Mouse (Mus musculus) limb, embryonic 14.5 days (tissue): ENCODE data around the gene Tspan18. TPM values are rescaled to one million over a fixed set of nuclear protein-coding genes. Genes with fewer than 3 reads are reported as not detected.

ENCODE experiments used
- ATAC-seq: fragments of 200-750 bp; cut with Nextera tagmentation; 2 replicates; pipeline ENCODE4 v1.8.0; 2017; ENCODE audit warnings: low read depth, moderate number of reproducible peaks, moderate TSS enrichment; ENCODE audit not compliant: low FRiP score
- DNase-seq: peaks from one replicate; pipeline ENCODE4 v3.0.0-alpha.2; 2015; ENCODE audit warnings: low spot score
- H3K27ac ChIP-seq: fragments of 300-500 bp; sonication (generic); replicated peaks from 2 replicates; pipeline ENCODE4 v1.5.1; 2014; ENCODE audit warnings: low read depth, mild to moderate bottlenecking, low read length, moderate library complexity, mixed read lengths
- H3K27me3 ChIP-seq: fragments of 300-500 bp; sonication (generic); 2 replicates; pipeline ENCODE4 v1.6.1; 2014; ENCODE audit warnings: low read length, mixed read lengths; ENCODE audit not compliant: control insufficient read depth, insufficient read depth
- H3K36me3 ChIP-seq: fragments of 300-500 bp; sonication (generic); 2 replicates; pipeline ENCODE4 v1.6.1; 2014; ENCODE audit warnings: mild to moderate bottlenecking, low read length, moderate library complexity, mixed read lengths; ENCODE audit not compliant: control insufficient read depth, insufficient read depth
- H3K4me1 ChIP-seq: fragments of 300-500 bp; sonication (generic); 2 replicates; pipeline ENCODE4 v1.6.1; 2014; ENCODE audit warnings: antibody characterized with exemption, low read length, mixed read lengths; ENCODE audit not compliant: control insufficient read depth, insufficient read depth
- H3K4me2 ChIP-seq: fragments of 300-500 bp; sonication (generic); replicated peaks from 2 replicates; pipeline ENCODE4 v1.6.1; 2014; ENCODE audit warnings: low read depth, mild to moderate bottlenecking, low read length, moderate library complexity; ENCODE audit not compliant: severe bottlenecking
- H3K4me3 ChIP-seq: fragments of 300-500 bp; sonication (generic); replicated peaks from 2 replicates; pipeline ENCODE4 v1.5.1; 2014; ENCODE audit warnings: low read length
- H3K9ac ChIP-seq: fragments of 300-500 bp; sonication (generic); 2 replicates; pipeline ENCODE4 v1.6.1; 2014; ENCODE audit warnings: mild to moderate bottlenecking, low read depth, low read length, moderate library complexity; ENCODE audit not compliant: severe bottlenecking
- H3K9me3 ChIP-seq: fragments of 300-500 bp; sonication (generic); 2 replicates; pipeline ENCODE4 v1.6.1; 2016; ENCODE audit warnings: low read length; ENCODE audit not compliant: control insufficient read depth
- POLR2A ChIP-seq: fragments of 200-500 bp; IDR thresholded peaks from 2 replicates; pipeline ENCODE4 v1.8.0; 2012; ENCODE audit warnings: inconsistent platforms, mild to moderate bottlenecking, moderate library complexity, borderline replicate concordance; ENCODE audit not compliant: insufficient read depth, insufficient read length; ENCODE audit errors: extremely low read depth
- WGBS: fragments of 180-500 bp; shearing (Covaris S2); extraction: QIAGEN DNeasy Blood & Tissue Kit; methylation state at CpG from one replicate; pipeline ENCODE4 v1.1.7; 2014; 5-methylcytosine and 5-hydroxymethylcytosine counted together
- polyA plus RNA-seq, 2 experiments: library from polyadenylated mRNA; depleted of rRNA in 1 of 2; stranded (reverse) in 1 of 2; unstranded in 1 of 2; fragments of >200 nt; fragmentation: Nextera tagmentation in 1 of 2; extraction: Ambion mirVana in 1 of 2; gene quantifications; 2 replicates each; pipeline versions ENCODE4 v1.2.1 to v1.2.3; 2012 to 2014

Tspan18 gene
- polyA plus RNA-seq, 2 experiments, result 24.5 to 34.5 TPM

- DNase-seq, result no peak
- no peaks in the 10 kb centered on the region for H3K27me3 ChIP-seq
- H3K4me3 ChIP-seq, result no peak overlapping the region
- H3K9ac ChIP-seq, result no peak overlapping the region
- H3K4me2 ChIP-seq, result no peak overlapping the region
- no peak for ATAC-seq
- TF ChIP-seq POLR2A, result no peak
- no peak overlapping the region; the same call in 1 of the 2 replicates for H3K27ac ChIP-seq
- 53% methylated on average over 7 of the region's 7 CpGs for WGBS
- H3K9me3 ChIP-seq, result no peaks in the 10 kb centered on the region
- H3K36me3 ChIP-seq, result 0 out of 2 replicates have a peak, but pooled peaks cover 5% of the 10 kb centered on the region
- H3K4me1 ChIP-seq, result peaks cover 36% of the 10 kb centered on the region
Measured at GRCm38 (mm10) chr2:93290345-93291118, 43.8 kb downstream of the Tspan18 start.

- no peak for TF ChIP-seq POLR2A
- Histone ChIP-seq H3K27ac (no peak overlapping the region; the same call in 1 of the 2 replicates), H3K27me3 (no peaks in the 10 kb centered on the region), H3K9me3 (no peaks in the 10 kb centered on the region), H3K4me3 (no peak overlapping the region), H3K4me2 (no peak overlapping the region), H3K36me3 (0 out of 2 replicates have a peak, but pooled peaks cover 5% of the 10 kb centered on the region), H3K9ac (no peak overlapping the region), H3K4me1 (peaks cover 50% of the 10 kb centered on the region)
- no peak for DNase-seq
- 76% methylated on average over 10 of the region's 10 CpGs for whole genome bisulfite sequencing
- no peak for ATAC-seq
Measured at GRCm38 (mm10) chr2:93289161-93289560, 45.1 kb downstream of the Tspan18 start.

- Histone ChIP-seq H3K36me3 (no peaks in the 10 kb centered on the region), H3K9ac (no peak overlapping the region), H3K4me1 (peaks cover 68% of the 10 kb centered on the region), H3K4me2 (no peak overlapping the region), H3K4me3 (no peak overlapping the region), H3K27me3 (no peaks in the 10 kb centered on the region), H3K27ac (no peak overlapping the region), H3K9me3 (no peaks in the 10 kb centered on the region)
- DNase-seq (no peak), ATAC-seq (no peak)
- 58% methylated on average over 4 of the region's 4 CpGs for WGBS
- TF ChIP-seq POLR2A, result no peak
Measured at GRCm38 (mm10) chr2:93287348-93287747, 47.0 kb downstream of the Tspan18 start.

- no peak for ATAC-seq
Measured at GRCm38 (mm10) chr2:93286742-93287141, 47.6 kb downstream of the Tspan18 start.

GRCm38 (mm10) chr2:93286321-93286720 lies 48.0 kb downstream of the Tspan18 start:
- Histone ChIP-seq H3K9me3 (no peaks in the 10 kb centered on the region), H3K9ac (no peak overlapping the region), H3K27ac (no peak overlapping the region), H3K4me2 (no peak overlapping the region), H3K36me3 (no peaks in the 10 kb centered on the region), H3K27me3 (no peaks in the 10 kb centered on the region), H3K4me3 (no peak overlapping the region), H3K4me1 (peaks cover 61% of the 10 kb centered on the region)
- WGBS, result 73% methylated on average over 1 of the region's 2 CpGs
- TF ChIP-seq POLR2A, result no peak
- DNase-seq, result no peak
- no peak for ATAC-seq

More at GRCm38 (mm10) chr2:93286742-93287141, 47.6 kb downstream of the Tspan18 start:
- no peaks in the 10 kb centered on the region for H3K9me3 ChIP-seq
- WGBS, result 49% methylated on average over 4 of the region's 4 CpGs
- H3K9ac ChIP-seq, result no peak overlapping the region
- H3K4me3 ChIP-seq, result no peak overlapping the region
- H3K4me1 ChIP-seq, result peaks cover 65% of the 10 kb centered on the region
- TF ChIP-seq POLR2A, result no peak
- H3K36me3 ChIP-seq, result no peaks in the 10 kb centered on the region
- no peak overlapping the region for H3K27ac ChIP-seq
- no peak for DNase-seq
- H3K27me3 ChIP-seq, result no peaks in the 10 kb centered on the region
- no peak overlapping the region for H3K4me2 ChIP-seq
